Mouse (Mus musculus) monocyte, adult 2 months (primary cell): ENCODE measurements around the gene A1cf.

Source experiments
- DNase-seq, 2 experiments: peaks; one replicate each; pipeline ENCODE4 v3.0.0; 2022; ENCODE audit warnings: low spot score in 2 of 2, low read depth in 1 of 2

The A1cf gene

DNA sequence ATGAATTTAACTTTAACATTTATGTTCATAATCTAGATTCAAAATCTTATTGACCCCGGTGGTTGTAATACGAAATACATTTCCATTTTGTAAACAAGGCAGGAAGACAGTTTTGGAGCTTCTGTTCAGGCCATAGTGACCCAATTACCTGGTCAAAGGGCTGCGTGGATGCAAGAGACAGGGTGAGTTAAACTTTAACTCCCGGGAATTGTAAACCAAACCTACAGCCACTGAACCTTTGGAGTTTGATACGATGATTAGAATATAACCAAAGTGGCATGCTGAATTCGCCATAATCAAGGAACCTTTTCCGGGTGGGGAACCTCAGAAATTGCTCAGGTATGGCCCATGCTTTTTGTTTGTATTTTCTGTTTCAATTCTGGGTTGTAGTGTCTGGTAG, at the start of gene A1cf:
TSS of gene A1cf (plus strand) at position 244 of the 400 bp plus-strand sequence.
- DNase-seq: no peak

DNA sequence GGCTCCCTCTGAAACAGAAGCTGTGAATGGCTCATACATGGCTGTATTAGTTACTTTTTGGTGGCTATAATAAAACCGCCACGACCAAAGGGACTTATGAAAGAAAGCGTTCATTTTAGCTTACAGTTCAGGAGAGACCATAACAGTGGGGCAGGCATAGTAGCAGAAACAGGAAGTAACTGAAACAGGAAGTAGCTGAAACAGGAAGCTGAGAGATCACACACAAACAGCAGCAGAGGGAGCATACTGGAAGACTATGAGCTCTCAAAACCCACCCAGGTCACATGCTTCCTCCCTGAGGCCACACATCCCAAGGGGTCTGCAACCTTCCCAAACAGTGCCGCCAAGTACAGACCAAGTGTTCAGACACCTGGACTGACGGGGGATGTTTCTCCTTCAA, 34.3 kb upstream of the A1cf start:
- no peak for DNase-seq

DNA sequence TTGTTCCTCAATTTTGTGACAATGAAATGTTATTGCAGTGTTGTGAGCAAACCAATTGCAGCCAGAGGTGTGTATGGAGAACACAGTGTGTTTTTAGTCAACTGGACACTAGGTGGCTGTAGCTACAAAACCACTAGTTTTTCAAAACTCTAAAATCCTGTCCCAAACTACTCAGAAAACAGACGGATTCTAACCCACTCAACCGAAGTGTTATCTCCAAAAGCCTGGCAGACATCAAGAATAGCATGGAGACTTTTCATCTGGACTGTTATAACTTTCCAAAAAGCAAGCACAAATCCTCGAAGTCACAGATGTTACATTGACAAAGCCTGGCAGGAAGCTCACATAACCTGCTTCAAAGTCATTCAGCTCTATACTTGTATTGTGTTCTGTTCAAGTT, 6.7 kb upstream of the A1cf start:
- no peak for DNase-seq

DNA sequence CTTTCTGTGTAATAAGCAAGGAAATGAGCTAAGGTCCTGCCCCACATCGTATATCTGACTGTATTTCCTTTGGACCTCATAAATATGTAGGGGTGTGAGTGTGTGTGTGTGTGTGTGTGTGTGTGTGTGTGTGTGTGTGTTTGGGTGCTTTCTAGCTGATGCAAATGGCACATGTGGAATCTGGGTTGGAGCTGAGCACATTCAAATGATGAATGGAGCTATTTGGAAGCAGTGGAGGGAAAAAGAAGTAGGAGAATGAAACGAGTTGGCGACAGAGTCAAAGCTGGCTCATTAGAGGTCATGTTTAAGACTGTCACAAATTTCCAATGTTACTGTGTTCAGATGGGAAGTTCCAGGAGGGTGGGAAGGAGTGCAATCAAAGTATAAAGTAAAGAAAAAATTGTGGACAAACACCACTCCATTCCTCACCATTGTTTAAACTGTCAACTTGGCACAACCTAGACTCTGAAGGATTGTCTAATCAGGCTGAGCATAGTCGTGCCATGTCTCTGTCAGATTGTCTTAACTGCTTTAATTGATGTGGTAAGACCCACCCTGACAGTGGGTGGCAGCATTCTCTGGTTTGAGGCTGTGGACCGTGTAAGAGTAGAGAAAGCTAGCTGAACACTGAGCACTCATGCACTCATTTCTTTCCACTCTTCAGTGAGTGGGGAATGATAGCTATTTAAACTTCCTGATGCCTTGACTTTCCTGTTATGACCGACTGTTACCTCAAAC, 5.9 kb upstream of the A1cf start:
- DNase-seq: no peak

DNA sequence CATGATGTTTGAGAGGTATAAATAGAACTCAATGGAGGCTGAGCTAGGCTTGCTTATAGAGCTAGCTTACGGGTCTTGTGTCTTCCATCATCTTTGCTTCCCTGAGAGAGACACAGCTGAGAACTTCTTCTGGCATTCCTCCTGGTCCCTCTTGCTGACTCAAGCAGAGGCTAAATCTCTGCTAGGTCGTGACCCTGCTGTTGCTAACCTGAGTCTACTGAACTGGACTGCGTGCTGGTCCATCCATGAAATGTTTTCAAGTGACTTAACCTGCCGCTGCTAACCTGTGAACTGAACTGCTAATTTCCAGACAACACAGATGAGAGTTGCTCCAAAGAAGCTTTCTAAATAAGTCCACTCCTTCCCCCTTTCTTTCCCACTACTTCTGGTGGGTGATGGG, 3.1 kb upstream of the A1cf start:
- no peak for DNase-seq

DNA sequence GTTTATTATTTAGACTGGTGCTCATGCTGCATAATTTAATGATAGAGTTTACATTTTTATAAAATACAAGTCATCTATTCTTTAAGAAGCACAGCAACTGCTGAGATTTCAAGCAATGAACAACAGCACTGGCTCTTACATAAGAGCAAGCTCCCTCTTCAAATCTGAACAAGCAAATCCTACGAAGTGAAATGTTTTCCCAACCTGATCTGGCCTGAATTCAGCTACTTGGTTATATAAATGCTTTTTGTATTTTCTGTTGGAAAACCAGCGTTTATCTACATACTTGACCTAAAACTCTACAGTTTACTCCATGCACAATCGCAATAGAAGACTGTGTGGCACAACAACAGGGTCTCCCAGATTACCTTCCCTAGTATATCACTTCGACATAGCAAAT, 488 bp upstream of the A1cf start:
- DNase-seq: no peak

DNA sequence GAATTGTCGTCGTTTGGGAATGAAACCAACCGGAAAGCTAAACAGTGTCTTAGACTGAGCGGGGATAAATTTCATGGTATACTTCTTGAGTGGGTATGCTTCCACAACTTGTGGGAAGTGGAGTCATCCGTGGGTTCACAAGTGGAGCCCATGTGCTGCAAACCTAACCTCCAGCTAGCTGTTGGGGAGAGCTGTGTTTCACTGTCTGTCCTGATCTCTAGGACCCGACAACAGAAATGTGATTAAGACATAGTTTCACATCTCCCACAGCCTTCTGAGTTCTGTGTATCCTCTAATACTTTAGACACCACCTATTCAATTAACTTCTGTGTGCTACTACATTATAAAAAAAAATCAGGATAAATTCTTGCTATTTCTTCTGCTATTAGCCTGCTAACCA, 407 bp downstream of the A1cf start:
- no peak for DNase-seq

DNA sequence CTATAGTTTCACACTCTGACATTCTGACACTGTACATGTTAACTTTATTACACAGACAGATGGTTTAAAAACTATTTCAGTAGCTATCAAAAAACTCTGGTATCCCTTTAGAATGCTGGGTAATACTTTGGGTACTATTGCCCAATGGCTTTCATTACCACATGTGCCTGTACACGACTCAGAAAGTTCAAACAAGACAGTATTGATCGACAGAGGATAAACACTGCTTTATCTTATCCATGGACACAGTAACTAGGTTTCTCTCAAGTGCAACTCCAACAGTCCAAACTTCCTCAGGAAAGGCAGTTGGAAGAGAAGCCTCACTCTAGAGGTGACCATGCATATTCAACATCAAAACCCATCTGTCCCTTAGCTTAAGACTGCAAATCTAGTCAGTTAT, 2.8 kb downstream of the A1cf start:
- no peak for DNase-seq

DNA sequence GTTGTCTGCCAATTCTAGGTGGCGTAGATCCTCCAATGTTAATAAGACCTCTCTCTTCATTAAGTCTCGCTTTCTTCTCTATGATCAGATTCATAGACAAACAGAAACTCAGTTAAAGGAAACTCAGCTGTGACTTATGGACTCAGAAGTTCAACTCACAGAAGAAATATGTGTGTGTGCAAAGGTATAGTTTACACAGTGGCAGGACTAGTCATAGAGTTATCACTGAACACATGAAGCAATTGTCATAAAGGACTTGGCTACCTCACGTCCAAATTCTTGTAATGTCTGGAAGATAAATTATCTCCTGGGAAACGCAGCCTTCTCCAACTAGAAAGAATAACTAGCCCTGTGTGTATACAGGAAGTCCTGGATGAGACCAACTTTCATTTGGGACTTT, 9.4 kb downstream of the A1cf start:
- no peak for DNase-seq

DNA sequence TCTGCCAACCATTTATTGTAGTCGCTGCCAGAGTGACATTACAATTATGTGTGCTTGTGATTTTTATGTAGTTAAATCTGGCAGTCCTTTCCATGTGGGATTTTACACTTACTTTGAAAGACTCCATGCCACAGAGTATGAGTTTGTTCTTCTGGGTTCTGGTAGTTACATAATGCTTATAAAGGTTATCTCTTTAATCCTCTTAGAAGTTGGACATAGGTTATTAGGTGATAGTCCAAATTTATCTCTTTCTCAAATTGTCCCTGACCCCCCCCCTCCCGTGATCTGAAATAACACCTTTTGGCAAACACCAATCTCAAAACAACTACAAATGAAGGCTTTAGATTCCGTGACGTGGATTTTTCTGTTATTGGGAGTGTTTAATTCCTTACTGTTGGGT, 16.0 kb downstream of the A1cf start:
- DNase-seq: no peak

DNA sequence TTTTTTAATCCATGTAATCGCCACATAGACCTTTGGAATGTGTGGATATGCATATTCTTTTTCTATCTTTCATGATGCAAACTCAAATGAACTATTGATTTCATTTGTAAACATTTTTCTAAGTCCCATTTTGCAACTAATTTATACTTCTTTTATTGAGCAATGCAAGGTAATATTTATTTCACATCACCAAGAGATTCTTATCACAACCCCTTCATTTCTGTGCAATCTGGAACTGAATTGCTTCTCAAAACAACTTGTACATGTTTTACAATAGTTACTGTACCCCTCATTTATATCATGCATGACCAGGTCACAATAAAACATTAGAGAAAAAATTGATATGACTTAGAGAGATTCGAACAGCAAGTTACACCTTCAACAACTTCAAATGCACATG, 18.7 kb downstream of the A1cf start:
- DNase-seq: no peak

DNA sequence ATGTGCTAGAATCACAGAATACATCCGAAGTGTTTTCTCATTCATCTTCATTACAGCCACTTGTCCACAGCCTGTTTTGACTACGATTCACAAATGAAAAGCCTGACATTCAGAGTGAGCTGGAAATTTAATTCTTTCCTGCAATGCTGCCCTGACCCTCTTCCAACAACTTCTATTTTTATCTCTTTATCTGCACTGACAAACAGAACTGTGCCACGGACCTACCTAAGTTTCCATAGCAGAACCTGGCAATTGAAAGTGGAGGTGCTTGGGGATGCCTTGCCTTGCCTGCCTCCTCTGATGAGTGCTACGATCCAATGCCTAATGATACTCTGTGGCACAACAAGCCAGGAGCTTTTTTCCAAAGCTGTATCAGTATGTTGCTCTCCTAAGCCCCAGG, 21.4 kb downstream of the A1cf start:
- DNase-seq: no peak

DNA sequence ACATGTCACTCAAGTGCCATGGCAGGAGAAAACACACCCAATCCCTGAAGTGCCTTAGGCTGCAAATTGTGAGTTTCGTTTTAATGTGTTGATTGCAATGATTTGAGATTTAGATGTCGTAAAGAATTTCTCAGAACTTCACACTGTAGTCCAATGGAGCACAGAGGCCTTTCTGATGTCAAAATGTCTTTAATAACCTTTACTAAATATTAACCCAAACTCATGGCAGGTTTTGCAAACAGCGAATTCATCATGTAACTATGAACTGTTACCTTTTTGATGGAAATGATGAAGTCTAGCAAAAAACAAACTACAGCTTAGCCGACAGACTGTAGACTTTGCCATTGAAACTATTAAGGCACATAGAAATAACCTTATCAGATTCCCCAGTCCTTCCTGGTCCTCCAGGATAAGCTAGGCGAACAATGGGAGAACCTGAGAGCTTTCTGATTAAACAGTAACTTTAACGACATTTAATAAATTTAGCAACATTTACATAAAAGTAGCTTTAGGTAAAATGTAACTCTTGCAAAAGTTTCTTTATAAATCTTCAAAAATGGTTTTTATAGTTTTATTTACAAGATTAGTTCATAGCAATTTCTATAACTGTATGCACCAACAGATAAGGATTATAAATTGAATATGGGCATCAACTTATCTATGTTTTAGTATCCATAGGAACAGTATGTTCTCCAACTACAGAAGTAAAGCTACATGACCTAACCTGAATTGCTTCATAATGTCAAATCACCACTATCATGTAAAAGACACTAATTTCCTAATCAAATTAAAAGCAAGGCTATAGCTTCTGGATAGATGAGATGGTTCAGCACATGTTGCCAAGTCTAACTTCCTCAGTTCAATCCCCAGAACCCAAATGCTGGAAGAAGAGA, 22.7 kb downstream of the A1cf start:
- no peak for DNase-seq

DNA sequence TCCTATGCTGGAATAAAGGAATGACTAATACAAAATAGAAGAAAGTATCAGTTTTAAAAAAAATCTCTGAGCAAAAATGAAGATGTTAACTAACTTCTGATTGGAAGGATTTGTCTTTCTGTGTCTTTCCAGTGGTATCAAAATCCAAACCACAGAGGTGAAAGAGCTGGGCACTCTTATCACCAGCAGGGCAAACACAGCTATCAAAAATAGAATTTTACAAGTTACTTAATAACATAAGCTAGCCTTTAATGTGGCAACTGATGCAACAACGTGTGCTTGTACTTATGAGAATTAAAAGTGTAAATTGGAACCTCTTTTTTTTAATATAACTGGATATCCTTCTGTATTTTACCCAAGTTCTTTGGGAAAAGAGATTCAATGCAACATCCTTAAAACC, 27.4 kb downstream of the A1cf start:
- DNase-seq: no peak

DNA sequence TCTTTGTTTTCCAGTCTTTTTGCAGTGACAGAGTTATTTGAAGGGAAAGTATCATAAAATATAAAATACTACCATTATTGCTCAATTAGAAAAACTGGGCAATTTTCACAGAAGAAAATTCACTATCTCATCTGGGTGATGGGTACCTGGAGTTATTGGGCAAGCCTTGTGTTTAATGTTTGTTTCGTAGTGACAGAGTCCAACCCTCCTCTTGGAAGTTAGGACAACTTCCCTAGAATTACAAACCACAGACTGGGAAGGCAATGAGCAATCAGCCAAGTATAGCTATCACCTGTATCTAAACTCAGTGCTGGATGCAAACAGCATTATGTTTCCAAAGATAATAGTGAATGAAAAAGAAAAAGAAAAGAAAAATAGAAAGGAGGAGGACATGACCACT, 28.1 kb downstream of the A1cf start:
- no peak for DNase-seq

DNA sequence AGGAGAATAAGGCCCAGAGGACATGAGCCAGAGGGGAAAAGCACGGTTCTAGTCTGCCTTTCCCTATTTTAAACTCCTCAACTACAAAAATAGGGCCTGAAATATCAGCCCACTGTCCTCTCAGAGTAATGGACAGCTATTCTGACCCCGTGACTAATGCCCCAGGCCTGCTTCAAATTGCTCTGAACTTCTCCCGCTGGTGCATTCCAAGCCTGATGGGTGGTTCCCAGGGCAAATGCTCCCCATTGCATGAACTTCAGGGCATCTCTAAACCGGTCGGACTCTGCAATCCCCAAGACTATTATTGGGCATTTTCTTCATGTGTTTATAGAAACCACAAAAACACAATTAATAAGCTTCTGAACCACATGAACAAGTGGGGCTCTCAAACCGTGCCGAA, 37.1 kb downstream of the A1cf start:
- DNase-seq: no peak

DNA sequence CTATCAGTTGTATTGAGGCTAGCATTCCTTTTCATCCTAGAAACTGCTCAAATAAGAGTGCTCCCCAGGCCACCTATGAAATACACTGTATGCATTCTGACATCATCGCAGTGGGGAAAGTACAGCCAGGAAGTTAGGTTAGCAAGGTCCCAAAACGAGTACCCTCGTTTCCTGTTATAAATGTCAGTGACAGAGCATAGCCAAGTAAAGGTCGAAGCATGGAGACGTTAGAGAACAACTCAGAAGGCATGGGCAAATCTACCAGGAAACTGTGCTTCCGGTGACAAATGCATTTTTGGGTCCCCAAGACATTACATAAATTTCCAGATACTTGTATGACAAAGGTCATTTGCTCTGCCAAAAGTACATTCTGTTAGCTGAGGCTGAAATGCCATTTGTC, 41.9 kb downstream of the A1cf start:
- no peak for DNase-seq

DNA sequence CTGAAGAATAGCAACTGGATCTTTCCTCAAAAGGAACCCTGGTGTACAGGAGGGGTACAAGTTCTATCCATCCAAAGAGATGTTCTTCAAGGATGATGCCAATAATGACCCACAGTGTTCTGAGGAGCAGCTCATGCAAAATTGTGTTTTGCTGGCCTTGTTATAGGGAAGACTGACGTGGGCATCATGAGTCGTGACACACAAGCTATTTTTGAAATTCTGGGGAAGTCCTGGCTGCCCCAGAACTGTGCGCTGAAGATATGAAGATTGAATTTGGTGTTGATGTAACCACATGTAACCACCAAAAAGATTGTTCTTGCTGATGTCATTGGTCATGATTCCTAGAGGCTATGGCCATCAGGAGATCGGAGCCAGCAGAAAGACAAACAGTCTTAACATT, 45.4 kb downstream of the A1cf start:
- no peak for DNase-seq

DNA sequence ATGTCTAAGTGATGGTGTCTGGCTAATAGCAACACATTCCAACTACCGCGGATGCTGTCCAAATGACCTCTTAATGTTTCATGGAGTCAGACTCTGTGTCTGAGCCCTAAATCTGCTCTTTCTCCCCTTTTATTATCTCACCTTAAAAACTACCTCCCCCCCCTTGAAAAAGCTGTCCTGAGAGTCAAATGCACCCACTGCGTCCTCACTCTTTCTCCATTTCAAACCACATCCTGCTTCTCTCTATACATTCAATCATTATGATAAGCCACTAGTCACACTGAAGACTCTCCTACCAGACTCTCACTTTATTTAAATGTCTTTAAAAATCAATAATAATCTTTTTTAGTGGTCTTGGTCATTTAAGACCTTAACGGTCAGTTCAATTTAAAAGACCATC, 51.8 kb downstream of the A1cf start:
- no peak for DNase-seq

DNA sequence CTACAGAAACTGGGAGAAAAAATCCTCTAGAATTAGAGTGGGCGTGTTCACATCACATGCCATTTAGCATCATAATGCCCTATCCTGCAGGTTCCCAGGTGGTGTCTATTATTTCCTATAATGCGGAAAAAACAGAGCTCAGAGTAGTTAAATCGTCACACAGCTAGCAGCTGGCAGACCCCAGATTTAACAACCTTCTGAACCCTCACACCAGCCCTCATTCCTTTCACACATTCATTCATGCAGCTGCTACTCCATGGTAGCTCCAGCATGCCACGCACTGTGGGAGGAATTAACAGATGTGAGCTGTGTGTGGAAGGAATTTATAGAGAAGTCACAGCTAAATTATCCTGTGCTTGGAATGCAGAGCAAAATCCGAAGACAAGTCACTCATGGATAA, 53.3 kb downstream of the A1cf start:
- no peak for DNase-seq

DNA sequence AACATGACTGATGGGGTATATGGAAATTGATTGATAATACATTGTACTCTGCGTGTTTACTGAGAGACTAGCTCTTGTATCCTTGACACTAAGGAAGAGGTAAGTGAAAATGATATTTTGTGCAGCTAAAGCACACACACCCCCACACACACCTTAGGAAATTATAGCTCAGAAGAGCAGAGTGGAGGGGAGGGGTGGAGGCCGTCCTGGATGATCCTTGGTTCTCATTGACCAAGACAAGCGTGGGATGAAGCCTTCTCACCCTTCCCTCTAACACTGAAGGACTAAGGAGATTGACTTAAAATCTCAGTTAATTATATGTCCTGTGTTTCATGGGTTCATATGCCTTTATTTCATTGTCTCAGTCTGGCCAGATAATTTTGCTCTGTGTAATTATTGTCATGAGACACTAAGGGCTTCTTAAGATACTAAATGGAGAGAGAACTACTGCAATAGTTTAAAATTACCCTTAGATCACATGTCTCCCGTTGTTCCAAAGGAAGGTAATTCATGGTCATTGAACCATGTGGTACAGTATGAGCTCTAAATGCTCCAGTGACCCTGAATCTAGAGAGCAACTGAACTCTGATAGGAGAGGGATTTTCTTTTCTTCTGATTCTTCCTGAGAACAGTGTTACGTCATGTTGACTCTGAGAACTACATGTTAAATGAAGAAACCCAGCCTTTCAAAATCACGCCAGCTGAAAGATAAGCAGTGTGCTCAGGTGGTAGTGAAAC, 55.2 kb downstream of the A1cf start:
- no peak for DNase-seq
